Mouse (Mus musculus): ENCODE data around the gene Fubp1.
"Not testable (repeated sequence)": the region's sequence is repeated elsewhere in the genome, so short reads cannot be mapped to it uniquely, and the experiment has no call there.

Fubp1 gene

DNA sequence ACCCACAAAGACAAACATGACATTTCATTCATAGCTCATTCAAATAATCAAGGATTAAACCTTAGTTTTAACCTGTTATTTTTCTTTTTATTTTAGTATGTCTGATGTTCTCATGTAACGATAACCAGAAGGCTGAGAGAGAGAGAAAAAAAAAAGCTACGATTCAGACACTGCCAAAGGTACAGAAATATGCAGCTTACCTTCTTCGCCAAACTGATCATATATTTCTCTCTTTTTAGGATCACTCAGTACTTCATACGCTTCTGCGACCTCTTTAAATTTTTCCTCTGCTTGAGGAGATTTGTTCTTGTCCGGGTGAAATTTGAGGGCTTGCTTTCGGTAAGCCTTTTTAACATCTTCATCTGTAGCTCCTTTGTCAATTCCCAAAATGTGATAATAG lies 17.0 kb upstream of the Fubp1 start:
- no peak for DNase-seq (ENCODE audit: low spot score in 2 of 2)

DNA sequence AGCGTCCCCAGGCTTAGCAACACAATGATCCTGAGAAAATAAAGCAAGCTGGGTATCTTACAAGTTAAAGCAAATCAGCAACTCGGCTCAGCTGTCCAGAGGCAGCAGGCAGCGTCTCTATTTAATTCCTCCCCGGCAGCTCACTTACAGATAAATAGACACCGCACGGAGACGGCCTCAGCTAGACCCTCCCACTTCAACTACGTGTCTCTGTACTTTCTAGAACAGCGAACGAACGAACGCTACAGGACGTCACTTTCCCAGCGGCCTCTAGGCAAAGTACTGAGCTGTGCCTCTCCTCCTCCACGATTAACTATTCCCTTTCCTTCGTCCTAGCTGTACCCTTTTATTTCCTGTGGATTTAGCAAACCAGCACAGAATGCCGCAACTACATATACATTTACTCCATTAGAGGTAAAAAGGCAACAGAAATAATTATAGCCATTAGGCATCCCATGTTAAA lies 16.6 kb upstream of the Fubp1 start:
- peak; percentile 90 to 93 for DNase-seq (ENCODE audit: low spot score in 2 of 2)

DNA sequence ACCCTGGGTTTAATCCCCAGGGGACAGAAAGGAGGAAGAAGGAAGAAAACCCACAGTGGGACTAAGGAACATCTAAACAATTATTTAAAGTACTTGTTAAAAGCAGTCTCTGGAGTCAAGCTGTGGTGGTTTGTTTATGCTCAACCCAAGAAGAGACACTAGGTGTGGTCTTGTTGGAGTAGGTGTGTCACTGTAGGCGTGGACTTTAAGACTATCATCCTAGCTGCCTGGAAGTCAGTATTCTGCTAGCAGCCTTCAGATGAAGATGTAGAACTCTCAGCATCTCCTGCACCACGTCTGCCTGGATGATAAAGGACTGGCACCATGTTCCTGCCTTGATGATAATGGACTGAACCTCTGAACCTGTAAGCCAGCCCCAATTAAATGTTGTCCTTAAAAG lies 13.0 kb upstream of the Fubp1 start:
- not testable (repeated sequence) for DNase-seq (ENCODE audit: low spot score in 2 of 2)

DNA sequence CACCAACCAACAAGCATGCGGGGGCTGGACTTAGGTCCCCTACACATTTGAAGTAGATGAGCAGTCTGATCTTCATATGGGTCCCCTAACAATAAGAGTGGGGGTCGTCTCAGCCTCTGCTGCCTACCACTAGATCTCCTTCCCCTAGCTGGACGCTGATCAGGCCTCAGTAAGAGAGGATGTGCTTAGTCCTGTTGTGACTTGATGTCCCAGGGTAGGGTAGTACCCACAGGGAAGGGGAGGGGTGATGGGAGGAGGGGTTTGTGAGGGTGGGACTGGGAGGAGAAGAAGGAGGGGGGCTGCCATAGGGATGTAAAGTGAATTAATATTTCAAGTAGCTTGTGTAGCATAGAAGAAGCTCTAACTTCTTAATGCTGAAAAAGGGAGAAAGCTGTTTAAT lies 11.1 kb upstream of the Fubp1 start:
- DNase-seq (ENCODE audit: low spot score in 2 of 2): no peak

DNA sequence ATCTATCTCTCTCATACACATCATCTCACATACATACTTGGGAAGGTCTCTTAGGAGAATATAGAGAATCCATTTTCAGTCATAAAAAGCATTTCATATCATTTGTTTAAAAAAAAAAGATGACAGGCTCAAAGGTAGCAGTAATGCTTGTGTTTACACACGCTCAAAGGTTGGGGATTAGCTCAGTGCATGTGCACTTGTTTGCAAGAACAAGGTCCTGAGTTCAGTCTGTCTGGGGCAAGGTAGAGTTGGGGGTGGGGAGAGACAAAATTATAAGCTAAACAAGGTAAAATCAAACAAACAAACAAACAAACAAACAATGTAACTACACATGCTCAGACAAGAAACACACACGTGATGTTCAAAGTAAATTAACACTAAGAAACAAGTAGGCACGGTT lies 9.0 kb upstream of the Fubp1 start:
- no peak for DNase-seq (ENCODE audit: low spot score in 2 of 2)

DNA sequence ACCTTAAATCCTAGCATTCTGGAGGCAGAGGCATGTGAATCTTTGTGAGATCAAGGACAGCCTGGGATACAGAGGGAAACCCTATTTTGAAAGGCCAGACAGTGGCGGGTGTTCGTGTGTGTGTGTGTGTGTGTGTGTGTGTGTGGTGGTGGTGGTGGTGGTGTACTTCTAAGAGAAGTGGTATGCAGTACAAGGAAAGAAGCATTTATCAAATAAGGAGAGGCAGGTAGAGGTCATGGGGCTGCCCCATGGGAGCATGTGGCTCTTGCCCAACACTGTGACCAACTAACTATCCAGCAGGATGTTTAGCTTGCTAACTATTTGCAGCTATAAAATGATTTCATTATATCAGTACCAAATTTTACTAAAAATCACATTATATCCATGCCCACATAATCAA lies 8.6 kb upstream of the Fubp1 start:
- DNase-seq (ENCODE audit: low spot score in 2 of 2): no peak

DNA sequence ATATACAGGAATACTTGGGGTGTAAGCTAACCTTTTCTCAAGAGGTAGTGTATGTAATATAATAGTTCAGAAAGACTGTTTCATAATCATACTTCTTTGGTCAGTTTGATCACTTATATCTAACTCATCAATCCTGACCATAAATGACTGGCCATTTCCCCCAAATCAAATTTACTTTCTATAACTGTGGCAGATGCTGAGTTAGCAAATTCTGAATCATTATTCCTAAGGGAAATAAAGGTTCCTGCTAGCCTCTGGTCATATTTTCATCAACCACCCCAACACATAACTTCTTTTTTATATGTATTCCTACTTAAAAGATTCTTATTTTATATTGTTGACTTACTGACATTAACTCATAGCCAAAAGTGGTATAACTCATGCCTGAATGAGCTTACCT lies 7.3 kb upstream of the Fubp1 start:
- DNase-seq (ENCODE audit: low spot score in 2 of 2): no peak

DNA sequence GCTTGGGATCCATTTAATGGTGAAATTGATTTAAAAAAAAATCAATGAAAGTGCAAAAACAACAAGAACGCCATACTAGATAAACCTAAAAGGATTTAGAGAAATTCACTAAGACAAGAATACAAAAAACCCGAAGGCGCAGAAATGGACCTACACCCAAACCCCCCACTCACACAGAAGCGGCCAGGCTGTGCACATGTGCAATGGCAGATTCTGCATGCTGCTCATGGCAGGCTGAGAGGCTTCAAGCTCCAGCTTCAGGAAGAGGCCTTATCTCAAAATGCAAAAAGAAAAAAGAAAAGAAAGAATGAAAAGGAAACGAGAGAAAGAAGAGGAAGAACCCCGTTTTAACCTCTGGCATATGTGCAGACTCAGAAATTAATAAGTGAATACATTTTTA lies 6.8 kb upstream of the Fubp1 start:
- DNase-seq (ENCODE audit: low spot score in 2 of 2): no peak

DNA sequence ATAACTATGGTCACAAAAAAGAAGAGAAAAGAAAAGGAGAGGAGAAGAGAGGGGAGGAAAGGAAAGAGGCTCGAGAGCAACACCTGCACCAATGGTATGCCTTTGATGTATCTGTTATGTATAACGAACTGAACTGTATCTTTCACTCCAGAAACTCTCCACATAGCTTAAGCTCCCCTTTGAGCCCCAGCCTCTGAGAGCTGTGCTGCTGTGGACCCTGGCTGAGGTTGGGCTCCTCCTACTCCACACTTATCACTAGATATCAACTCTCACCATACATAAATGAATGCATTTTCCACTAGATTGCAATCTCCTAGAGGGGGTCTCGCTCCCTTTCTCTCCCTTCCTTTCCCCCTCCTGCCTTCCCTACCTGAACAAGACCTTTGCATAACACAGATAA lies 6.2 kb upstream of the Fubp1 start:
- no peak for DNase-seq (ENCODE audit: low spot score in 2 of 2)

DNA sequence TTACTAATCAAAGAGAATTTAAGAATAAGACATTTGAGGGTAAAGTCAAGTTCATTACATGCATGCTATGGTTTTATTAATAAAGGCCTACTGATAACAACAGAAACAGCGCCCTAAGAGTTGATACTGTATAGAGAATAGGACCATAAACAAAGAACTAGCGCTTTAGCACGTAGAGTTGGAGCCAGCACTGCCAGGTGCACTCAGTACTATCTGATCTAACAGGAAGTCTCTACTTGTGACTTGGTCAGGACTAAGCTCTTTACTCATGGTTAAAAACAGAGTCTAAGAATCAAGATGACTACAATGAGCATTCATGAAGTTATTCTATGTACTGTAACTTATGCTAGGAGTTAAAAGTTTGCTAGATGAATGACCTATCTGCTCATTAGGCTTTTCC lies 5.6 kb upstream of the Fubp1 start:
- DNase-seq (ENCODE audit: low spot score in 2 of 2): no peak

DNA sequence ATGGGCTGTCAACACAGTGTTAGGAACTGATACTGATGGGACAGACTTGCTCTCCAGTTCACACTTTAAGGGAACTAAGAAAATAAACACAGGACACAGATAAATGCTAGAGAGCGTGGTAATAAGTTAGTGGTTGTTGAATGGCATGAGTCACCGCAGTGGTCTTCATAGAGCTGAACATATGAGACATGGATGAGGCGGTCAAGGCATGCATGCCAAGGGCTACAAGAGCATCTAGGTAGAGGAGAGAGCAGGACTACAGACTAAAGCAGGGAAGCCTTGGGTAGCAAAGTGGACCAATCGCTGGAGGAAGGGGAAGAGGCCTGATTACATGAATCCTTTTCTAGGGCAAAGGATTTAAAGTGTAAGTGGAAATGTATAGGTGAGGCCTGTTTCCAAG lies 3.1 kb upstream of the Fubp1 start:
- no peak for DNase-seq (ENCODE audit: low spot score in 2 of 2)

DNA sequence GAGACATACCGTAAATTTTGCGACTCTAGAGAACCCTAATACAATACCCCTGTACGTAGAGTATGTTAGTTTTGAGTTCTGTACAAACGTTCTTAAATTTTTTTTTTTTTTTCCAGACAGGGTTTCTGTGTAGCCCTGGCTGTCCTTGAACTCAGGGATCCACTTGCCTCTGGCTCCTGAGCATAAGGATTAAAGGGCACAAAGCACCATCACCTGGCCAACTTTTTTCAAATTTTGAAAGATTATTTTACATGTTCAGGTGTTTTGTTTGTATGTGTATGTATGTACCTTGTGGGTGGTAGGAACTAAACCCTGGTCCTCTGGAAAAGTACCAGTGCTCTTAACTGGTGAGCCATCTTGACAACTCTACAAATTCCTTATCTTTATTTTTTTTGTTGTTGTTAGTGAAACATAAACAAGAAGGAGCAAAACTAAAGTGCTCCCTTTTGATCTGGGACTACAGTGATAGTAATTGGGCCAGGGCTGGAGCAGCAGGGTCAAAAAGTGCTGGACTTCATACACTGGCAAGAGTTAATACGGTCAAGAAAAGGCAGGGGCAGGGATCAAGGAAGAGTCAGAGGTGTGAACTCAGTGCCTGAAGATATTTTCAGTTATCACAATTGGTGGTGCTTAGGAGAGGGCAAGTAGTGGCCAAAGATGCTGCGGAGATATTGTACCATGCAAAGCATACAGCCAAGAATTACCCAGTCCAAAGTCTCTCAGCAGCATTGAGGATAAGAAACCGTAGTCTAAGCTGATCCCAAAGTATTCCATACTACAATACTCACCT lies 1.9 kb upstream of the Fubp1 start:
- DNase-seq (ENCODE audit: low spot score in 2 of 2): no peak

DNA sequence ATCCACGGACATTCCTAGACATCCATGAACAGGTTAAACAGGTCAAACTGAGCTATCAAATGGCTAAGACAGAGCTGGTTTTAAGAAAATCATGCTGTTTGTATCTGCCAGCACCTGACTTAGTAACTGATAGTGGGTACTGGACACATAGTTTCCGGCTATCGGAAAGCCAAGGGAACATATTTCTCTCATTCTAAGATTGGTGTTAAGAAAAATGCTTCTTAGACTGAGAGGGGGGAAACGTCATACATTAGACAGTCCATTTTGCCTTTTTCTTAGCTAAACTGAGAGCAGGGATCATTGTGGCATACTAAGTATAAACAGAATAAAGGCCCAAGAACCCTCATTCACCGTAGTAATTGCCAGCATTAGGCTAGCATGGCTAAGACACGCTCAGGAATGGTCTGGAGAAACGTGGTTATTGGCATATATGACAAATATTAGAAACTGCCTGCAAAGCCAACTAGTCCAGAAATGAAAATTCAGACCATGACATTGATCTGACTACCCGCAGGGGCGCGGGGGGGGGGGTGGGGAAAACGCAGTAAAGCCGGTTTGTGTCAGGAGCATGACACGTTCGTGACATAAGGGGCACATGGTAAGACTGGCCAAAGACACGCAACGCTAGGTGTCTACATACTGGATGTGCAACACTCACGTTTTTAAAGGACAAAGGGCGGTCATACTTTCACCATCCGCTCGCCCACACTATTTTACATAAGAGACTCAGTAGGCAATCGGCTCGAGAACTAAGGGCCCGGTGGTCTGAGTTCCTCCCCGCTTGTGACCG lies 850 bp upstream of the Fubp1 start:
- DNase-seq (ENCODE audit: low spot score in 2 of 2): peak in 1 of 2 experiments; percentile 19

DNA sequence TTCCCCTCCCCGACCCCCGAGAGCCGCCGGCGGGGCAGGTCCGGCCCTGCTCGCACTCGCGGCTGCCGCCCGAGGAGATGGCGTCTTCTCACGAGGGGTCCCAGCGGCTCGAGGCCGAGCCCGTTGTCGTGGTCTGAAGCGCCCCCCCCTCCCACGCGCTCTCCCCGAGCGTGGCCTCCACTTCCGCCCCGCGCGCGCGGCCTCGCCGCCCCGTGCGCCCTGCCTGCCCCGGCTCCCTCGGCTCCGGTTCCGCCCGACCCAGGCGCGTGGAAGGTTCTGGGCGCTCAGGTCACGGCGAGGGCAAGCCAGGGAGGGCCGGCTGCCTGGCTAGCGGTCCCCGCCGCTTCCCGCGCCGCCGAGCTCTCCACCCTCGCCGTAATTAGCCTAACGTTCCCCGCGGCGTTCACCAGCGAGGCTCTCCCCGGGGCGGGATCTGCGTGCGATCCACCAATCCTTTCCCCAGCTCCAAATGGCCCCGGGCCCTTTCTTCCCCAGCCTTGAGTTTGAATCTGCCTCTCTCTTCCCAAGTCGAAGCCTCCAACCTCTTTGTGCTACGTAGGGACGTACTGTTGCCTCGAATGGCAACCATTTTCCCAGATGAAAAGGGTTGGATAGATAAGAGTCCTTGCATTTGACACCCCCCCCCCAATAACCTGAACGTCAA lies 638 bp downstream of the Fubp1 start:
- DNase-seq (ENCODE audit: low spot score in 2 of 2): peak; percentile 61 to 67

DNA sequence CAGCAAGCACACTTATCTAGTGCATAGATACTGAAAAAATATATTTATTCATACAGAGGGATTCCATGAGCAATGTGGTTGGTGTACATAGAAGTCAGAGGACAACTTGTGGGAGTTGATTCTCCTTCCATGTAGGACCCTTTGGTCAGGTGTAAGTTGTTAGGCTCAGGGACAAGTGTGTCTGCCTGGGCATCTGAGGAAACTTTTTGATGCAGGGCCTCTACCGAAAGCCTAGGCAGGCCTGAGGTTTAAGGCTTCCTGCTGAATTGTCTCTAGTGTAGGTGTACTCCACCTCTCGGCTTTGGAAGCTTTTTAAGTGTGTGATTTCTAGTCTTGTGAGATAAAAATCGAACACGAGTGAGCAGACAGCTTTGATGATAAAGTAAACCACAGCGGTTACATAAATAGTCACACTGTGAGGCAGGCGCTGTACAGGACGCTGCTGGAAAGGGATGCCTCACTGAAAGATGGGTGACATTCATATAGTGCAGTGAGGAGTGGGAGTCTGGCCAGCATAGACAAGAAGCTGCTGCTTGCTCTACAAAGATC lies 1.6 kb downstream of the Fubp1 start:
- peak in 1 of 2 experiments; percentile 20 for DNase-seq (ENCODE audit: low spot score in 2 of 2)

DNA sequence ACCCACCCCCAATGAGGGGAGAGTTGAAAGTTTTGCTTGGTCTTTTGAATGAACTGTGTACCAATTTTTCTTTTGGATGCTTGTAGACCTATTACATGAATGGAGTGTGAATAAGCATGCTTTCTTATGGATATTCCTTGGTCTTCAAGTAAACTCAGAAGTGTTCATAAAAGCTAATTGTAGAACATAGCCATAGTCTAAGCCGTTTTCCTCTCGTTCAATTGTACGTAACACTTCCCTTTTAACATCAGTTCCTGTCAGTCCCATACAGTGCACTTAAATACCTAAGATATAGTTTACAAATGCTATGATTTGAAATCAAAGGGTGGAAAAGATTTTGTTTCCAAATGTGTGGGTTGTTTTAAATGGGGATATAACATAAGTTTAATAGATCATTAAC lies 3.2 kb downstream of the Fubp1 start:
- DNase-seq (ENCODE audit: low spot score in 2 of 2): no peak

DNA sequence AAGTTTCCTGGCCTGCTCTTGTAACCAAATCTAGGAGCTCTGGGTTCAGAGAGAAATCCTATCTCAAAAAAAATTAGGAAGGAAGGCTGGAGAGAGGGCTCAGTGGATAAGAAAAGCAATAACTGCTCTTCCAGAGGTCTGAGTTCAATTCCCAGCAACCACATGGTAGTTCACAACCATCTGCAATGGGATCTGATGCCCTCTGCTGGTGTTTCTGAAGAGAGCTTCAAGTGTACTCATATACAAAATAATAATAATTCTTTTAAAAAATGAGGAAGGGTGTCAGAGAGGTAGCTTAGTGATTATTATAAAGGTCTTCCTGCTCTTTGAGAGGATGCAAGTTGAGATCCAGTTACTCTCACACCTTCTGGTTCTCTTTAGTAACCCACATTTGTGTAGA lies 14.7 kb downstream of the Fubp1 start:
- DNase-seq (ENCODE audit: low spot score in 2 of 2): no peak

DNA sequence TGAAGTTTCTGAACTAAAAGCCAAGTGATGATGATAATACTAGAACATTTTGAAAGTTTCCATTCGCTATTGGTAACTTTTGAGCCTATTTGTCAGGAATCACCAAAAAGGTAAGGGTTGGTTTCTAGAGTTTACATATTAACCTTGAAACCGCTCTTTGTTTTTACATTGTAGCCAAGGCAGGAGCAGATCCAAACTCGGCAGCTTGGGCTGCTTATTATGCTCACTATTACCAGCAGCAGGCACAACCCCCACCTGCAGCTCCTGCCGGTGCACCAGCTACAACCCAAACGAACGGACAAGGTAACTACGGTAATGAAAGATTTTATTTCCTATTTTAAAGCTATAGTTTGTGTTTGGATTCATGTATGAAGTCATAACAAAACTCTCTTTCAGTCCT lies 15.7 kb downstream of the Fubp1 start:
- DNase-seq (ENCODE audit: low spot score in 2 of 2): no peak

DNA sequence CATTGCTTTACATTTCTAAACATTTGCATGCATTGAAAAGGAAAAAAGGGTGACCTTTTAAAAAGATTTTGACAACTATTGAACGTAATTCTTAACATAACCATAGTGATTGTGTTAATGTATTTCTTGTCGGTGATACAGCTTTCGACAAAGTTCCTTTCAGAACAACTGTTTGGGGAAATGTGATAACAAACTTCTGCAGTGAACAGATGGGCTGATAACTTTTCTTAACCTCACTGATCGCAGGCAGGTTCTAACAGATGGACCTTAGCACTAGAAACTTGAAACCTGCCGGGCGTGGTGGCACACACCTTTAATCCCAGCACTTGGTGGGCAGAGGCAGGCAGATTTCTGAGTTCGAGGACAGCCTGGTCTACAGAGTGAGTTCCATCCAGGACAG lies 18.6 kb downstream of the Fubp1 start:
- no peak for DNase-seq (ENCODE audit: low spot score in 2 of 2)

DNA sequence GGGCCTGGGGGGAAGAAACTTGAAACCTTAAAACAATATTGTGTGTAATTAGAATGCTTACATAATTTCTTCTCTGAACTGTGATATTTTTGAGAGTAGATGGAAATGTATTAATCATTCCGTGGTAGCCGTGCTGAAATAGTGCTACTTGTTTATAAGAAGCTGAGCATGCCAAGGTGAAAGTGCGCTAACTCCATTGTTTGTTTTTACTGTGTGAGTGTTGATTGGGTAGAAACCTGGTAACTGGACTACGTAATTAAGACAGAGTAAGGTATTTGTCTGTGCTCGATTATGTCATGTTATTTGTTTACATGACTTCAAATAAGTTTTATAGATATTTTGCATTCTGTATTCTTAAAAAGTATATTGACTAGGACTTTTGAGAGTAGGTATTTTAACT lies 19.0 kb downstream of the Fubp1 start:
- DNase-seq (ENCODE audit: low spot score in 2 of 2): no peak

DNA sequence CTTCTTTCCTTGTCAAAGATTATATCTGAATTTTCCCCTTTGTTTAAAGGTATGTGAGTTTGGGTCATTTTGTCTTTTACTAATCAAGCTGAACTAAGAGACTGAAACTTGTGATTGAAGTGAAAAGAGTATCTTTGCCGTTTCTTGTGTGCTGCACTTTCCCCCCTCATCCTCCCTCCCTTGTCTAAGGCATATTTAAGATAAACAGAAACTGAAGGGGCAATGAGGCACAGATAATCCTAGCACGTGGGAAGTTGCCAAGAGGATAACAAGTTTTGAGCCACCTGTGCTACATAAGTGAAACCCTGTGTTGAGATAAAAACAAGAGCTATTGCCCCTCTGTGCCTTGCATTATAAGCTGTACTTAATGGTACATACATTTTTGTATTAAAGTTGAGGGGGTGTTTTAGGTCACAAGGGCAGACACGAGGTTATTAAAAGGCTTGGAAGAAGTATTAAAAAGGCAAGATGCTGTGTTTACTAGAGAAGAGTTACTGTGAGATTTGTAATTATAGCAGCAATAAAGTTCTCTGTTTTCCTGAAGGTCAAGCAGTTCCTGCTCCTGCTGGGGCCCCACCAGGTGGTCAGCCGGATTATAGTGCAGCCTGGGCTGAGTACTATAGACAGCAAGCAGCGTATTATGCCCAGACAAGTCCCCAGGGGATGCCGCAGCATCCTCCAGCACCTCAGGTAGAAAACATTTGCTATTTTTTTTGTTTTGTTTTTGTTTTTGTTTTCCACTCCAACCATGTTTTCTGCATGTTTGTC lies 21.3 kb downstream of the Fubp1 start:
- DNase-seq (ENCODE audit: low spot score in 2 of 2): no peak

DNA sequence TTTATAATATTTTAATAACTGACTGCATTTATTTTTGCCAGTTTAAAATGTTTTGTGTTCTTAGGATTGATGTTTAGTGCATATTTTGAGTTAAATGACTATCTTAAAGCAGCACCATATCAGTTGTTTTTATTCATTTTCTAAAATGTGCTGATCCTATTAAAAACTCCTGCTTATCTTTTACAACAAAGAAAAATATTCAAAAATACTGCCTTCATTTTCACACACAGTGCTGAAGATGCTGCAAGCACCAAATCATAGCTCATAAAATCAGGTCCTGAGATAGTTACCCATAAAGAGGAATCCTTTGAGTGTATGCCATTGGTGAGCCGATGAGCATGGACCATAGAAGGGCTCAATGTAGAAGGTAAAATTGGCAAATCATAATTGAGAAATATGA lies 25.0 kb downstream of the Fubp1 start:
- no peak for DNase-seq (ENCODE audit: low spot score in 2 of 2)
